In genomic region chr2:173988641-173989336, GRCm38 (mm10) we compare ENCODE assay signal across 20 mouse cellular contexts.
DNase-seq lines count a peak whose midpoint lies in the region; ATAC-seq and TF ChIP-seq lines count a peak whose summit lies in the region.
"Had no signal": no experiment of that assay in that cellular context is flagged by ENCODE, and none has a peak within 500 bp of the region (broad histone marks: within the 10 kb centered on the region; RNA-seq: fewer than 3 reads in every experiment).

No protein-coding gene starts in this region.

- no peak overlapping the region for H3K4me2 ChIP-seq in forebrain, embryonic 14.5 days (ENCODE audit: low read length)
- no peak overlapping the region for H3K4me2 ChIP-seq in forebrain, embryonic 12.5 days
- H3K4me2 ChIP-seq in hindbrain, embryonic 13.5 days, result no peak overlapping the region
- no peak overlapping the region for H3K4me2 ChIP-seq in hindbrain, embryonic 16.5 days (ENCODE audit: low read length)
- H3K4me2 ChIP-seq in midbrain, embryonic 16.5 days (ENCODE audit: low read length), result no peak overlapping the region
- H3K4me2 ChIP-seq: liver, embryonic 13.5 days had no signal

- DNase-seq in forebrain, embryonic 14.5 days (ENCODE audit: low spot score), result peak; percentile 45
- DNase-seq in midbrain, embryonic 10.5 days (ENCODE audit: low spot score), result no peak
- DNase-seq in brain, embryonic 14.5 days (ENCODE audit: low read depth), result peak; percentile 40
- DNase-seq: adrenal gland, postnatal 14 days; cerebellum, adult 9-11 months; gastrocnemius, postnatal 14 days; heart, adult 18-20 months; heart, postnatal 36 days; kidney, adult 2 months; liver, embryonic 13.5 days; lung, adult 2 months; right cerebral cortex, postnatal 4 days; thymus, postnatal 25 days had no signal

- peaks cover 1% of the 10 kb centered on the region; the same call in 1 of the 2 replicates for H3K4me1 ChIP-seq in forebrain, embryonic 14.5 days (ENCODE audit: control insufficient read depth, insufficient read depth, low read length)
- peaks cover 13% of the 10 kb centered on the region for H3K4me1 ChIP-seq in forebrain, embryonic 12.5 days
- H3K4me1 ChIP-seq in hindbrain, embryonic 13.5 days (replicated peaks), result peaks cover 30% of the 10 kb centered on the region
- peaks cover 4% of the 10 kb centered on the region; the same call in 1 of the 2 replicates for H3K4me1 ChIP-seq in hindbrain, embryonic 16.5 days (ENCODE audit: control insufficient read depth, insufficient read depth, low read depth, low read length)
- peaks cover 35% of the 10 kb centered on the region for H3K4me1 ChIP-seq in midbrain, embryonic 10.5 days
- H3K4me1 ChIP-seq in midbrain, embryonic 16.5 days (ENCODE audit: control insufficient read depth, insufficient read depth, low read length), result peaks cover 2% of the 10 kb centered on the region; the same call in 1 of the 2 replicates
- H3K4me1 ChIP-seq: liver, embryonic 13.5 days had no signal

- H3K36me3 ChIP-seq in forebrain, embryonic 14.5 days (ENCODE audit: control insufficient read depth, insufficient read depth, low read length), result no peaks in the 10 kb centered on the region
- no peaks in the 10 kb centered on the region for H3K36me3 ChIP-seq in forebrain, embryonic 12.5 days (replicated peaks)
- H3K36me3 ChIP-seq in hindbrain, embryonic 13.5 days, result no peaks in the 10 kb centered on the region
- no peaks in the 10 kb centered on the region for H3K36me3 ChIP-seq in hindbrain, embryonic 16.5 days (ENCODE audit: control insufficient read depth, insufficient read depth, low read length)
- no peaks in the 10 kb centered on the region for H3K36me3 ChIP-seq in midbrain, embryonic 10.5 days
- no peaks in the 10 kb centered on the region for H3K36me3 ChIP-seq in midbrain, embryonic 16.5 days (ENCODE audit: control insufficient read depth, insufficient read depth, low read length)
- H3K36me3 ChIP-seq: embryonic facial prominence, embryonic 10.5 days; liver, embryonic 13.5 days had no signal

- no peak overlapping the region for H3K27ac ChIP-seq in forebrain, embryonic 14.5 days (ENCODE audit: low read depth, low read length)
- H3K27ac ChIP-seq in forebrain, embryonic 12.5 days, result no peak overlapping the region
- peak overlapping the region; percentile 48; the same call in 1 of the 2 replicates for H3K27ac ChIP-seq in hindbrain, embryonic 13.5 days
- H3K27ac ChIP-seq in hindbrain, embryonic 16.5 days (ENCODE audit: low read depth, low read length), result no peak overlapping the region
- peak overlapping the region; percentile 69 for H3K27ac ChIP-seq in midbrain, embryonic 10.5 days (replicated peaks)
- no peak overlapping the region for H3K27ac ChIP-seq in midbrain, embryonic 16.5 days (ENCODE audit: low read length)
- H3K27ac ChIP-seq: embryonic facial prominence, embryonic 10.5 days; kidney, postnatal 0 days; liver, embryonic 13.5 days had no signal

- no peak overlapping the region for H3K4me3 ChIP-seq in forebrain, embryonic 14.5 days (ENCODE audit: low read depth, low read length)
- H3K4me3 ChIP-seq in forebrain, embryonic 12.5 days (replicated peaks), result no peak overlapping the region
- H3K4me3 ChIP-seq in hindbrain, embryonic 13.5 days, result no peak overlapping the region
- H3K4me3 ChIP-seq in hindbrain, embryonic 16.5 days (ENCODE audit: low read length), result no peak overlapping the region
- no peak overlapping the region for H3K4me3 ChIP-seq in midbrain, embryonic 10.5 days
- H3K4me3 ChIP-seq in midbrain, embryonic 16.5 days (ENCODE audit: low read depth, low read length), result no peak overlapping the region
- H3K4me3 ChIP-seq: embryonic facial prominence, embryonic 10.5 days; liver, embryonic 13.5 days had no signal

- TF ChIP-seq POLR2A in brain, embryonic 14.5 days (IDR thresholded peaks at IDR 0.05; ENCODE audit: borderline replicate concordance, extremely low read depth, insufficient read depth, insufficient read length, poor library complexity, severe bottlenecking), result no peak

- 69% methylated on average over 11 of the region's 11 CpGs for WGBS in forebrain, embryonic 14.5 days
- WGBS in forebrain, embryonic 12.5 days, result 73% methylated on average over 11 of the region's 11 CpGs
- WGBS in hindbrain, embryonic 13.5 days, result 68% methylated on average over 11 of the region's 11 CpGs
- WGBS in hindbrain, embryonic 16.5 days, result 71% methylated on average over 11 of the region's 11 CpGs
- WGBS in midbrain, embryonic 10.5 days, result 75% methylated on average over 11 of the region's 11 CpGs
- 59% methylated on average over 11 of the region's 11 CpGs for WGBS in midbrain, embryonic 16.5 days

- H3K27me3 ChIP-seq in forebrain, embryonic 14.5 days (replicated peaks; ENCODE audit: control insufficient read depth, insufficient read depth, low read length), result no peaks in the 10 kb centered on the region
- H3K27me3 ChIP-seq in forebrain, embryonic 12.5 days, result no peaks in the 10 kb centered on the region
- H3K27me3 ChIP-seq in hindbrain, embryonic 13.5 days, result no peaks in the 10 kb centered on the region
- no peaks in the 10 kb centered on the region for H3K27me3 ChIP-seq in hindbrain, embryonic 16.5 days (replicated peaks; ENCODE audit: control insufficient read depth, insufficient read depth, low read length)
- H3K27me3 ChIP-seq in midbrain, embryonic 10.5 days (ENCODE audit: low read depth, poor library complexity, severe bottlenecking), result no peaks in the 10 kb centered on the region
- no peaks in the 10 kb centered on the region for H3K27me3 ChIP-seq in midbrain, embryonic 16.5 days (ENCODE audit: control insufficient read depth, insufficient read depth, low read depth, low read length)
- H3K27me3 ChIP-seq: liver, embryonic 13.5 days had no signal

- no peak overlapping the region for H3K9ac ChIP-seq in forebrain, embryonic 14.5 days (ENCODE audit: low read length)
- no peak overlapping the region for H3K9ac ChIP-seq in forebrain, embryonic 12.5 days
- no peak overlapping the region for H3K9ac ChIP-seq in hindbrain, embryonic 13.5 days
- no peak overlapping the region for H3K9ac ChIP-seq in hindbrain, embryonic 16.5 days (ENCODE audit: low read depth, low read length)
- H3K9ac ChIP-seq in midbrain, embryonic 16.5 days (ENCODE audit: low read depth, low read length), result no peak overlapping the region
- H3K9ac ChIP-seq: liver, embryonic 13.5 days had no signal

- ATAC-seq in forebrain, embryonic 14.5 days, result no peak
- no peak for ATAC-seq in forebrain, embryonic 12.5 days (ENCODE audit: low FRiP score)
- no peak for ATAC-seq in hindbrain, embryonic 13.5 days (ENCODE audit: low FRiP score)
- ATAC-seq in hindbrain, embryonic 16.5 days, result no peak
- no peak for ATAC-seq in midbrain, embryonic 16.5 days
- no peak for ATAC-seq in activated CD4-positive, CD25-positive, alpha-beta regulatory T cell, adult 4 months

- no peak for TF ChIP-seq CTCF in brain, embryonic 14.5 days (IDR thresholded peaks at IDR 0.05; ENCODE audit: borderline replicate concordance, extremely low read depth, insufficient read depth, insufficient read length)

- no peaks in the 10 kb centered on the region for H3K9me3 ChIP-seq in forebrain, embryonic 14.5 days (replicated peaks; ENCODE audit: control insufficient read depth, low read length)
- no peaks in the 10 kb centered on the region for H3K9me3 ChIP-seq in forebrain, embryonic 12.5 days
- H3K9me3 ChIP-seq in hindbrain, embryonic 13.5 days, result no peaks in the 10 kb centered on the region
- H3K9me3 ChIP-seq in hindbrain, embryonic 16.5 days (ENCODE audit: control insufficient read depth, low read length), result no peaks in the 10 kb centered on the region
- H3K9me3 ChIP-seq in midbrain, embryonic 10.5 days (replicated peaks), result no peaks in the 10 kb centered on the region
- H3K9me3 ChIP-seq in midbrain, embryonic 16.5 days (replicated peaks; ENCODE audit: control insufficient read depth, low read length, poor library complexity, severe bottlenecking), result no peaks in the 10 kb centered on the region
- H3K9me3 ChIP-seq: embryonic facial prominence, embryonic 10.5 days; liver, embryonic 13.5 days had no signal

Comparison
In these comparisons a context has a peak if more than half of its experiments do, and no peak if none do; other contexts are left out.
1. H3K27ac ChIP-seq: peak in hindbrain, embryonic 13.5 days (single experiment) and midbrain, embryonic 10.5 days (single experiment); none in forebrain, embryonic 14.5 days (single experiment), forebrain, embryonic 12.5 days (single experiment), hindbrain, embryonic 16.5 days (single experiment) and midbrain, embryonic 16.5 days (single experiment).